Mouse (Mus musculus) MEL (cell line): ENCODE data around the gene Sdsl. TPM values are rescaled to one million over a fixed set of nuclear protein-coding genes. Genes with fewer than 3 reads are reported as not detected.

Experiments used
- DNase-seq: peaks from one replicate; pipeline ENCODE4 v3.0.0; 2011; ENCODE audit warnings: low read depth, low spot score
- H3K27ac ChIP-seq: 2 replicates; pipeline ENCODE4 v1.5.1; 2012; ENCODE audit warnings: low read depth, mild to moderate bottlenecking, control low read depth, low read length, moderate library complexity; ENCODE audit not compliant: control insufficient read depth
- H3K27me3 ChIP-seq, 2 experiments: fragments of 150-350 bp in 1 of 2; sonication (generic) in 1 of 2; 2 replicates each; pipeline ENCODE4 v1.6.1; 2012; ENCODE audit warnings: low read length in 2 of 2, mild to moderate bottlenecking in 2 of 2, improper control_type of control experiment in 1 of 2, moderate library complexity in 1 of 2; ENCODE audit not compliant: insufficient read depth in 2 of 2, control insufficient read depth in 1 of 2
- H3K36me3 ChIP-seq, 2 experiments: 2 replicates each; pipeline ENCODE4 v1.6.1; 2012 to 2014; ENCODE audit warnings: low read length in 2 of 2, improper control_type of control experiment in 1 of 2, inconsistent platforms in 1 of 2, mild to moderate bottlenecking in 1 of 2; ENCODE audit not compliant: insufficient read depth in 2 of 2, control insufficient read depth in 1 of 2
- H3K4me1 ChIP-seq, 2 experiments: fragments of 150-350 bp in 1 of 2; sonication (generic) in 1 of 2; 2 replicates each; pipeline ENCODE4 v1.6.1; 2012; ENCODE audit warnings: low read length in 2 of 2, improper control_type of control experiment in 1 of 2, mild to moderate bottlenecking in 1 of 2; ENCODE audit not compliant: insufficient read depth in 2 of 2, control insufficient read depth in 1 of 2
- H3K4me3 ChIP-seq, 2 experiments: fragments of 150-350 bp in 1 of 2; sonication (generic) in 1 of 2; 2 replicates each; pipeline ENCODE4 v1.5.1; 2012; ENCODE audit warnings: low read depth in 2 of 2, low read length in 2 of 2, mild to moderate bottlenecking in 2 of 2, moderate library complexity in 2 of 2, control low read depth in 1 of 2, improper control_type of control experiment in 1 of 2; ENCODE audit not compliant: control insufficient read depth in 1 of 2, insufficient read depth in 1 of 2
- H3K79me2 ChIP-seq: 2 replicates; pipeline ENCODE4 v1.6.1; 2012; ENCODE audit warnings: mild to moderate bottlenecking, low read length, moderate library complexity; ENCODE audit not compliant: control insufficient read depth, poor library complexity, insufficient read depth
- H3K9ac ChIP-seq: 2 replicates; pipeline ENCODE4 v1.6.1; 2012; ENCODE audit warnings: low read depth, mild to moderate bottlenecking, control low read depth, low read length, moderate library complexity; ENCODE audit not compliant: control insufficient read depth, poor library complexity, severe bottlenecking
- H3K9me3 ChIP-seq: fragments of 150-350 bp; sonication (generic); replicated peaks from 2 replicates; pipeline ENCODE4 v1.6.1; 2012; ENCODE audit warnings: mild to moderate bottlenecking, low read length, improper control_type of control experiment, moderate library complexity; ENCODE audit not compliant: insufficient read depth
- CHD1 ChIP-seq: IDR thresholded peaks from 2 replicates; pipeline ENCODE4 v1.6.1; 2012; ENCODE audit warnings: low read depth, mild to moderate bottlenecking, inconsistent platforms, low read length, improper control_type of control experiment
- CTCF ChIP-seq, 3 experiments: IDR thresholded peaks in 2 of 3; conservative IDR thresholded peaks in 1 of 3; 2 replicates each; pipeline ENCODE4 v1.5.1; 2011 to 2012; ENCODE audit warnings: low read length in 3 of 3, low read depth in 2 of 3, mild to moderate bottlenecking in 2 of 3, improper control_type of control experiment in 1 of 3, inconsistent platforms in 1 of 3, mixed read lengths in 1 of 3, moderate library complexity in 1 of 3; ENCODE audit not compliant: control insufficient read depth in 1 of 3, insufficient read depth in 1 of 3, poor library complexity in 1 of 3, severe bottlenecking in 1 of 3
- E2F4 ChIP-seq: IDR thresholded peaks from 2 replicates; pipeline ENCODE4 v1.6.1; 2011; ENCODE audit warnings: low read depth, low read length, improper control_type of control experiment, borderline replicate concordance
- EP300 ChIP-seq, 2 experiments: IDR thresholded peaks; 2 replicates each; pipeline ENCODE4 v1.6.1; 2011; ENCODE audit warnings: improper control_type of control experiment in 2 of 2, low read length in 2 of 2, low read depth in 1 of 2, mild to moderate bottlenecking in 1 of 2
- JUND ChIP-seq: IDR thresholded peaks from 2 replicates; pipeline ENCODE4 v1.6.1; 2011; ENCODE audit warnings: low read depth, mild to moderate bottlenecking, improper control_type of control experiment, low read length
- MAFK ChIP-seq: IDR thresholded peaks from 2 replicates; pipeline ENCODE4 v1.6.1; 2011; ENCODE audit warnings: low read depth, mild to moderate bottlenecking, low read length, improper control_type of control experiment, borderline replicate concordance
- MAX ChIP-seq: IDR thresholded peaks from 2 replicates; pipeline ENCODE4 v1.6.1; 2011; ENCODE audit warnings: low read length, improper control_type of control experiment
- MXI1 ChIP-seq: IDR thresholded peaks from 2 replicates; pipeline ENCODE4 v1.6.1; 2011; ENCODE audit warnings: mild to moderate bottlenecking, low read depth, low read length, improper control_type of control experiment
- MYC ChIP-seq: IDR thresholded peaks from 2 replicates; pipeline ENCODE4 v1.6.1; 2011; ENCODE audit warnings: low read depth, mild to moderate bottlenecking, low read length, improper control_type of control experiment, moderate library complexity
- NRF1 ChIP-seq: IDR thresholded peaks from 2 replicates; pipeline ENCODE4 v1.6.1; 2014; ENCODE audit warnings: low read depth, mild to moderate bottlenecking, inconsistent platforms, low read length, improper control_type of control experiment, moderate library complexity; ENCODE audit not compliant: poor library complexity, insufficient read depth, severe bottlenecking
- POLR2AphosphoS2 ChIP-seq: IDR thresholded peaks from 2 replicates; pipeline ENCODE4 v1.6.1; 2011; ENCODE audit warnings: low read length, improper control_type of control experiment
- POLR2AphosphoS5 ChIP-seq: IDR thresholded peaks from 2 replicates; pipeline ENCODE4 v1.6.1; 2012; ENCODE audit warnings: low read depth, borderline replicate concordance, mild to moderate bottlenecking, inconsistent platforms, low read length, moderate library complexity, mixed read lengths
- RAD21 ChIP-seq: IDR thresholded peaks from 2 replicates; pipeline ENCODE4 v1.6.1; 2011; ENCODE audit warnings: mild to moderate bottlenecking, low read depth, low read length, improper control_type of control experiment
- RCOR1 ChIP-seq: IDR thresholded peaks from 2 replicates; pipeline ENCODE4 v1.6.1; 2012; ENCODE audit warnings: low read depth, mild to moderate bottlenecking, inconsistent platforms, low read length, improper control_type of control experiment
- SMC3 ChIP-seq: IDR thresholded peaks from 2 replicates; pipeline ENCODE4 v1.6.1; 2011; ENCODE audit warnings: low read depth, low read length, improper control_type of control experiment
- TBP ChIP-seq: IDR thresholded peaks from 2 replicates; pipeline ENCODE4 v1.8.0; 2011; ENCODE audit warnings: low read depth, low read length, improper control_type of control experiment
- TCF12 ChIP-seq: IDR thresholded peaks from 2 replicates; pipeline ENCODE4 v1.6.1; 2014; ENCODE audit warnings: low read depth, mild to moderate bottlenecking, inconsistent platforms, low read length, improper control_type of control experiment, moderate library complexity
- ZMIZ1 ChIP-seq: IDR thresholded peaks from 2 replicates; pipeline ENCODE4 v1.6.1; 2012; ENCODE audit warnings: low read depth, mild to moderate bottlenecking, inconsistent platforms, low read length, improper control_type of control experiment, moderate library complexity
- ZNF384 ChIP-seq: IDR thresholded peaks from 2 replicates; pipeline ENCODE4 v1.6.1; 2012; ENCODE audit warnings: low read depth, mild to moderate bottlenecking, inconsistent platforms, low read length, improper control_type of control experiment
- polyA plus RNA-seq, 2 experiments: library from polyadenylated mRNA; stranded (reverse) in 1 of 2; unstranded in 1 of 2; fragments of >175 nt in 1 of 2; fragments of >200 nt in 1 of 2; gene quantifications; 2 replicates each; pipeline versions ENCODE4 v1.2.1 to v1.2.4; 2012; ENCODE audit warnings: low replicate concordance in 2 of 2, low read depth in 1 of 2; ENCODE audit not compliant: insufficient read length in 2 of 2, insufficient read depth in 1 of 2, missing spikeins in 1 of 2
- total RNA-seq: library from RNA; depleted of rRNA; stranded (reverse); fragments of 300-350 nt; gene quantifications from 2 replicates; pipeline ENCODE4 v1.2.3, GENCODE M21; 2012

Sdsl gene
- total and polyA plus RNA-seq, 3 experiments: 12.1 to 21.0 TPM; not detected in 1

- no peaks in the 10 kb centered on the region for H3K4me1 ChIP-seq
- no peaks in the 10 kb centered on the region for H3K36me3 ChIP-seq
- no peak for TF ChIP-seq NRF1
- TF ChIP-seq ZNF384: no peak
- peak in 2 of 3 experiments; percentile 9 to 13; a peak in 2 of 6 replicates for TF ChIP-seq CTCF (IDR thresholded peaks at IDR 0.05 in 2 of 3, conservative IDR thresholded peaks at IDR 0.05 in 1 of 3; ENCODE audit: control insufficient read depth in 1 of 3, insufficient read depth in 1 of 3, low read depth in 2 of 3, low read length in 3 of 3, poor library complexity in 1 of 3, severe bottlenecking in 1 of 3)
- no peak for TF ChIP-seq POLR2AphosphoS2
- TF ChIP-seq E2F4: no peak
- H3K27ac ChIP-seq: no peak overlapping the region
- no peak overlapping the region for H3K9ac ChIP-seq
- H3K79me2 ChIP-seq: no peaks in the 10 kb centered on the region
- DNase-seq: no peak
- no peak overlapping the region for H3K4me3 ChIP-seq
- H3K27me3 ChIP-seq: no peaks in the 10 kb centered on the region
- H3K9me3 ChIP-seq: no peaks in the 10 kb centered on the region
Measured at GRCm38 (mm10) chr5:120492437-120492836, 19.8 kb upstream of the Sdsl start.

GRCm38 (mm10) chr5:120490679-120491192 is 18.1 kb upstream of the Sdsl start:
- Histone ChIP-seq H3K4me3 (no peak overlapping the region), H3K9me3 (no peaks in the 10 kb centered on the region), H3K36me3 (no peaks in the 10 kb centered on the region), H3K4me1 (no peaks in the 10 kb centered on the region), H3K79me2 (no peaks in the 10 kb centered on the region), H3K27me3 (no peaks in the 10 kb centered on the region), H3K27ac (no peak overlapping the region), H3K9ac (no peak overlapping the region)
- DNase-seq: no peak
- TF ChIP-seq MAX (no peak), ZNF384 (no peak), CHD1 (no peak), RCOR1 (no peak), MXI1 (no peak), TCF12 (no peak), TBP (no peak), MAFK (no peak), MYC (no peak), NRF1 (no peak), SMC3 (no peak), JUND (no peak), POLR2AphosphoS5 (no peak), EP300 (IDR thresholded peaks at IDR 0.05; ENCODE audit: low read depth in 1 of 2, low read length in 2 of 2) (no peak), ZMIZ1 (no peak), RAD21 (no peak), E2F4 (no peak)
